Mouse (Mus musculus): ENCODE results near the gene Rab4a. TPM values are rescaled to one million over a fixed set of nuclear protein-coding genes. Genes with fewer than 3 reads are reported as not detected.

Rab4a gene
- polyA plus RNA-seq, 1 experiment = 111 TPM

- H3K27me3 ChIP-seq (ENCODE audit: control insufficient read depth, insufficient read depth, low read length) = no peaks in the 10 kb centered on the region
- H3K27ac ChIP-seq (ENCODE audit: insufficient read depth, low read length) = peak overlapping the region; percentile 43; the same call in 1 of the 2 replicates
- H3K4me3 ChIP-seq (replicated peaks; ENCODE audit: insufficient read depth, low read depth, low read length) = no peak overlapping the region
- H3K4me1 ChIP-seq (ENCODE audit: control insufficient read depth, insufficient read depth, low read length) = peaks cover 11% of the 10 kb centered on the region
- peak; percentile 49 to 50 for DNase-seq
- TF ChIP-seq CTCF (IDR thresholded peaks at IDR 0.05; ENCODE audit: borderline replicate concordance, insufficient read depth, low read depth, low read length) (peak; percentile 67), POLR2A (IDR thresholded peaks at IDR 0.05; ENCODE audit: borderline replicate concordance, insufficient read depth, low read length) (no peak)
- WGBS = 42% methylated on average over 4 of the region's 4 CpGs
These were observed 41.1 kb upstream of the Rab4a start for GRCm38 (mm10) chr8:123764671-123765070.

- WGBS = 87% methylated on average over 4 of the region's 4 CpGs
- no peak overlapping the region for H3K4me3 ChIP-seq (replicated peaks; ENCODE audit: insufficient read depth, low read depth, low read length)
- DNase-seq = no peak
- peaks cover 7% of the 10 kb centered on the region for H3K4me1 ChIP-seq (ENCODE audit: control insufficient read depth, insufficient read depth, low read length)
- no peak overlapping the region for H3K27ac ChIP-seq (ENCODE audit: insufficient read depth, low read length)
- no peak for TF ChIP-seq CTCF (IDR thresholded peaks at IDR 0.05; ENCODE audit: borderline replicate concordance, insufficient read depth, low read depth, low read length)
- no peak for TF ChIP-seq POLR2A (IDR thresholded peaks at IDR 0.05; ENCODE audit: borderline replicate concordance, insufficient read depth, low read length)
- no peaks in the 10 kb centered on the region for H3K27me3 ChIP-seq (ENCODE audit: control insufficient read depth, insufficient read depth, low read length)
These were observed 39.3 kb upstream of the Rab4a start for GRCm38 (mm10) chr8:123766516-123766915.

GRCm38 (mm10) chr8:123767874-123768273 lies 37.9 kb upstream of the Rab4a start:
- TF ChIP-seq POLR2A (IDR thresholded peaks at IDR 0.05; ENCODE audit: borderline replicate concordance, insufficient read depth, low read length) (no peak), CTCF (IDR thresholded peaks at IDR 0.05; ENCODE audit: borderline replicate concordance, insufficient read depth, low read depth, low read length) (no peak)
- Histone ChIP-seq H3K27me3 (ENCODE audit: control insufficient read depth, insufficient read depth, low read length) (no peaks in the 10 kb centered on the region), H3K4me1 (ENCODE audit: control insufficient read depth, insufficient read depth, low read length) (no peaks in the 10 kb centered on the region), H3K4me3 (replicated peaks; ENCODE audit: insufficient read depth, low read depth, low read length) (no peak overlapping the region), H3K27ac (ENCODE audit: insufficient read depth, low read length) (no peak overlapping the region)
- 80% methylated on average over 8 of the region's 8 CpGs for WGBS
- no peak for DNase-seq

GRCm38 (mm10) chr8:123768492-123769356 lies 37.1 kb upstream of the Rab4a start:
- WGBS = 62% methylated on average over 16 of the region's 16 CpGs

GRCm38 (mm10) chr8:123773468-123773867 lies 32.3 kb upstream of the Rab4a start:
- H3K4me1 ChIP-seq (ENCODE audit: control insufficient read depth, insufficient read depth, low read length) = no peaks in the 10 kb centered on the region
- TF ChIP-seq POLR2A (IDR thresholded peaks at IDR 0.05; ENCODE audit: borderline replicate concordance, insufficient read depth, low read length) = no peak
- TF ChIP-seq CTCF (IDR thresholded peaks at IDR 0.05; ENCODE audit: borderline replicate concordance, insufficient read depth, low read depth, low read length) = no peak
- 88% methylated on average over 12 of the region's 12 CpGs for WGBS
- no peak overlapping the region for H3K27ac ChIP-seq (ENCODE audit: insufficient read depth, low read length)
- no peak overlapping the region for H3K4me3 ChIP-seq (replicated peaks; ENCODE audit: insufficient read depth, low read depth, low read length)
- no peak for DNase-seq
- H3K27me3 ChIP-seq (ENCODE audit: control insufficient read depth, insufficient read depth, low read length) = no peaks in the 10 kb centered on the region

More at GRCm38 (mm10) chr8:123768492-123769356, 37.1 kb upstream of the Rab4a start:
- no peak for TF ChIP-seq POLR2A (IDR thresholded peaks at IDR 0.05; ENCODE audit: borderline replicate concordance, insufficient read depth, low read length)
- TF ChIP-seq CTCF (IDR thresholded peaks at IDR 0.05; ENCODE audit: borderline replicate concordance, insufficient read depth, low read depth, low read length) = peak; percentile 86
- DNase-seq = peak; percentile 50 to 65
- Histone ChIP-seq H3K4me3 (replicated peaks; ENCODE audit: insufficient read depth, low read depth, low read length) (no peak overlapping the region), H3K27me3 (ENCODE audit: control insufficient read depth, insufficient read depth, low read length) (no peaks in the 10 kb centered on the region), H3K27ac (ENCODE audit: insufficient read depth, low read length) (no peak overlapping the region), H3K4me1 (ENCODE audit: control insufficient read depth, insufficient read depth, low read length) (no peaks in the 10 kb centered on the region)

- Histone ChIP-seq H3K4me3 (replicated peaks; ENCODE audit: insufficient read depth, low read depth, low read length) (no peak overlapping the region), H3K4me1 (ENCODE audit: control insufficient read depth, insufficient read depth, low read length) (no peaks in the 10 kb centered on the region), H3K27ac (ENCODE audit: insufficient read depth, low read length) (no peak overlapping the region), H3K27me3 (ENCODE audit: control insufficient read depth, insufficient read depth, low read length) (no peaks in the 10 kb centered on the region)
- no peak for DNase-seq
- no peak for TF ChIP-seq CTCF (IDR thresholded peaks at IDR 0.05; ENCODE audit: borderline replicate concordance, insufficient read depth, low read depth, low read length)
- no peak for TF ChIP-seq POLR2A (IDR thresholded peaks at IDR 0.05; ENCODE audit: borderline replicate concordance, insufficient read depth, low read length)
- 92% methylated on average over 1 of the region's 1 CpGs for WGBS
These were observed 31.3 kb upstream of the Rab4a start for GRCm38 (mm10) chr8:123774491-123774890.

- no peaks in the 10 kb centered on the region for H3K4me1 ChIP-seq (ENCODE audit: control insufficient read depth, insufficient read depth, low read length)
- DNase-seq = peak in 1 of 2 experiments; percentile 47
- no peak overlapping the region for H3K4me3 ChIP-seq (replicated peaks; ENCODE audit: insufficient read depth, low read depth, low read length)
- TF ChIP-seq POLR2A (IDR thresholded peaks at IDR 0.05; ENCODE audit: borderline replicate concordance, insufficient read depth, low read length) (no peak), CTCF (IDR thresholded peaks at IDR 0.05; ENCODE audit: borderline replicate concordance, insufficient read depth, low read depth, low read length) (no peak)
- H3K27me3 ChIP-seq (ENCODE audit: control insufficient read depth, insufficient read depth, low read length) = no peaks in the 10 kb centered on the region
- WGBS = 32% methylated on average over 7 of the region's 7 CpGs
- peak overlapping the region; percentile 71; the same call in 1 of the 2 replicates for H3K27ac ChIP-seq (ENCODE audit: insufficient read depth, low read length)
These were observed 28.5 kb upstream of the Rab4a start for GRCm38 (mm10) chr8:123777319-123777718.

GRCm38 (mm10) chr8:123780471-123780870 lies 25.3 kb upstream of the Rab4a start:
- TF ChIP-seq CTCF (IDR thresholded peaks at IDR 0.05; ENCODE audit: borderline replicate concordance, insufficient read depth, low read depth, low read length) (no peak), POLR2A (IDR thresholded peaks at IDR 0.05; ENCODE audit: borderline replicate concordance, insufficient read depth, low read length) (no peak)
- H3K27me3 ChIP-seq (ENCODE audit: control insufficient read depth, insufficient read depth, low read length) = no peaks in the 10 kb centered on the region
- no peak for DNase-seq
- peaks cover 6% of the 10 kb centered on the region; the same call in 1 of the 2 replicates for H3K4me1 ChIP-seq (ENCODE audit: control insufficient read depth, insufficient read depth, low read length)
- H3K27ac ChIP-seq (ENCODE audit: insufficient read depth, low read length) = no peak overlapping the region
- WGBS = 90% methylated on average over 3 of the region's 3 CpGs
- H3K4me3 ChIP-seq (replicated peaks; ENCODE audit: insufficient read depth, low read depth, low read length) = no peak overlapping the region
